Mouse (Mus musculus) limb, embryonic 14.5 days (tissue): ENCODE data around the gene Ecel1. TPM values are rescaled to one million over a fixed set of nuclear protein-coding genes. Genes with fewer than 3 reads are reported as not detected.

Experiments
- ATAC-seq: fragments of 200-750 bp; cut with Nextera tagmentation; 2 replicates; pipeline ENCODE4 v1.8.0; 2017; ENCODE audit warnings: low read depth, moderate number of reproducible peaks, moderate TSS enrichment; ENCODE audit not compliant: low FRiP score
- DNase-seq: peaks from one replicate; pipeline ENCODE4 v3.0.0-alpha.2; 2015; ENCODE audit warnings: low spot score
- H3K27ac ChIP-seq: fragments of 300-500 bp; sonication (generic); replicated peaks from 2 replicates; pipeline ENCODE4 v1.5.1; 2014; ENCODE audit warnings: low read depth, mild to moderate bottlenecking, low read length, moderate library complexity, mixed read lengths
- H3K27me3 ChIP-seq: fragments of 300-500 bp; sonication (generic); 2 replicates; pipeline ENCODE4 v1.6.1; 2014; ENCODE audit warnings: low read length, mixed read lengths; ENCODE audit not compliant: control insufficient read depth, insufficient read depth
- H3K36me3 ChIP-seq: fragments of 300-500 bp; sonication (generic); 2 replicates; pipeline ENCODE4 v1.6.1; 2014; ENCODE audit warnings: mild to moderate bottlenecking, low read length, moderate library complexity, mixed read lengths; ENCODE audit not compliant: control insufficient read depth, insufficient read depth
- H3K4me1 ChIP-seq: fragments of 300-500 bp; sonication (generic); 2 replicates; pipeline ENCODE4 v1.6.1; 2014; ENCODE audit warnings: antibody characterized with exemption, low read length, mixed read lengths; ENCODE audit not compliant: control insufficient read depth, insufficient read depth
- H3K4me2 ChIP-seq: fragments of 300-500 bp; sonication (generic); replicated peaks from 2 replicates; pipeline ENCODE4 v1.6.1; 2014; ENCODE audit warnings: low read depth, mild to moderate bottlenecking, low read length, moderate library complexity; ENCODE audit not compliant: severe bottlenecking
- H3K4me3 ChIP-seq: fragments of 300-500 bp; sonication (generic); replicated peaks from 2 replicates; pipeline ENCODE4 v1.5.1; 2014; ENCODE audit warnings: low read length
- H3K9ac ChIP-seq: fragments of 300-500 bp; sonication (generic); 2 replicates; pipeline ENCODE4 v1.6.1; 2014; ENCODE audit warnings: mild to moderate bottlenecking, low read depth, low read length, moderate library complexity; ENCODE audit not compliant: severe bottlenecking
- H3K9me3 ChIP-seq: fragments of 300-500 bp; sonication (generic); 2 replicates; pipeline ENCODE4 v1.6.1; 2016; ENCODE audit warnings: low read length; ENCODE audit not compliant: control insufficient read depth
- POLR2A ChIP-seq: fragments of 200-500 bp; IDR thresholded peaks from 2 replicates; pipeline ENCODE4 v1.8.0; 2012; ENCODE audit warnings: inconsistent platforms, mild to moderate bottlenecking, moderate library complexity, borderline replicate concordance; ENCODE audit not compliant: insufficient read depth, insufficient read length; ENCODE audit errors: extremely low read depth
- WGBS: fragments of 180-500 bp; shearing (Covaris S2); extraction: QIAGEN DNeasy Blood & Tissue Kit; methylation state at CpG from one replicate; pipeline ENCODE4 v1.1.7; 2014; 5-methylcytosine and 5-hydroxymethylcytosine counted together
- polyA plus RNA-seq, 2 experiments: library from polyadenylated mRNA; depleted of rRNA in 1 of 2; stranded (reverse) in 1 of 2; unstranded in 1 of 2; fragments of >200 nt; fragmentation: Nextera tagmentation in 1 of 2; extraction: Ambion mirVana in 1 of 2; gene quantifications; 2 replicates each; pipeline versions ENCODE4 v1.2.1 to v1.2.3; 2012 to 2014

Ecel1 gene
- polyA plus RNA-seq, 2 experiments: 1.0 to 1.4 TPM

DNA sequence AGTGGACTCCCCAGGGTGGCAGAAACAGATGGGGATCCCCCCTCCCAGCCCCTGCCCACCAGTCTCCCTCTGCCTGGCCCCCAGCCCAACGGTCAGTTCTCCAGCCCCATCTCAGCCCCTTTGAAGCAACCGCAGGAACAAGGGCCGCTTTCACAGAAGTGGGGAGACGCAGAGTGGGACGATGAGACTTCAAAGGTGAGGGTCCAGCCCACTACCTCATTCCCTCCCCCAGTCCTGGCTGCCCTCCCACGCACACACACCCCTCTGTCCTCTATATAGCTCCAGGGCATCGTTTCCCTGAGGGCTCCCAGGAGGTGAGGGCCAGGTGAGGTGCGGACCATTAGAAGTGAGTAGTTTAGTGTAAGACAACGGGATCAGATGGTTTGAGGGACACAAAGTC, 26.7 kb upstream of the Ecel1 start, which contains the start of gene Prss56:
Gene Prss56, plus strand, starts transcription at position 301 of the 400 bp plus-strand sequence.
- DNase-seq (no peak), ATAC-seq (no peak)
- no peak within 1 kb of the TSS for H3K27ac ChIP-seq
- H3K36me3 ChIP-seq: no peaks in the 10 kb centered on the region
- H3K4me1 ChIP-seq: 0 out of 2 replicates have a peak, but pooled peaks cover 3% of the 10 kb centered on the region
- H3K9ac ChIP-seq: no peak within 1 kb of the TSS
- H3K4me2 ChIP-seq: no peak within 1 kb of the TSS
- H3K9me3 ChIP-seq: no peaks in the 10 kb centered on the region
- peaks cover 45% of the 10 kb centered on the region for H3K27me3 ChIP-seq
- no peak within 1 kb of the TSS for H3K4me3 ChIP-seq
- TF ChIP-seq POLR2A: no peak
- 40% methylated on average over 9 of the region's 9 CpGs for WGBS

DNA sequence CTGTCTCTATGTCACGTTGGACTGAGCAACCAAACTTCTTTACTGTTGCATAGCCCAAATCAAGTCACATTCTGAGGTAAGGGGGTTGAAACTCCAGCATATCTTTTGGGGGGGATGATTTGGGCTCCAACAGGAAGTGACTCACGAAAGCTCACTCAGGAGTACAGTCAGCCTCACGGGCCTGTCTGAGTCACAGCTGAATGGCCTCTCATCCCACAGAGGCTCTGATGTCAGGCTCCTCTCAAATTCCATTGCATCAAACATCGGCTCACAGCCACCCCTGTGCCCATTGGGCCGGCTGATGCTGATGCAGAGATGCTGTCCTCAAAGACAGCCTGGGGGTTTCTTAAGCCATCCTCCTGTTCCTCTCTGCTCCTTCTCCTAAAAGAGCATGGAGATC, 24.6 kb upstream of the Ecel1 start:
- Histone ChIP-seq H3K27ac (no peak overlapping the region), H3K27me3 (peaks cover 37% of the 10 kb centered on the region), H3K4me1 (peaks cover 8% of the 10 kb centered on the region; the same call in 1 of the 2 replicates), H3K4me3 (no peak overlapping the region), H3K9ac (no peak overlapping the region), H3K9me3 (no peaks in the 10 kb centered on the region), H3K36me3 (no peaks in the 10 kb centered on the region), H3K4me2 (no peak overlapping the region)
- TF ChIP-seq POLR2A: no peak
- WGBS: 47% methylated on average over 5 of the region's 5 CpGs
- ATAC-seq (no peak), DNase-seq (no peak)

GRCm38 (mm10) chr1:87175852-87176292, 19.6 kb upstream of the Ecel1 start:
- TF ChIP-seq POLR2A: no peak
- Histone ChIP-seq H3K9ac (no peak overlapping the region), H3K9me3 (no peaks in the 10 kb centered on the region), H3K36me3 (no peaks in the 10 kb centered on the region), H3K4me1 (peaks cover 9% of the 10 kb centered on the region; the same call in 1 of the 2 replicates), H3K4me2 (no peak overlapping the region; the same call in 1 of the 2 replicates), H3K27me3 (peaks cover 16% of the 10 kb centered on the region), H3K4me3 (no peak overlapping the region), H3K27ac (no peak overlapping the region)
- ATAC-seq (peak; percentile 86), DNase-seq (peak; percentile 85)
- 3% methylated on average over 11 of the region's 11 CpGs for WGBS

- Histone ChIP-seq H3K4me2 (peak overlapping the region; percentile 26; the same call in 1 of the 2 replicates), H3K4me1 (peaks cover 13% of the 10 kb centered on the region; the same call in 1 of the 2 replicates), H3K9ac (peak overlapping the region; percentile 7; the same call in 1 of the 2 replicates), H3K9me3 (no peaks in the 10 kb centered on the region), H3K4me3 (no peak overlapping the region), H3K27me3 (peaks cover 23% of the 10 kb centered on the region), H3K36me3 (no peaks in the 10 kb centered on the region), H3K27ac (no peak overlapping the region)
- WGBS: 21% methylated on average over 28 of the region's 28 CpGs
- peak; percentile 66 for DNase-seq
- no peak for TF ChIP-seq POLR2A
- peak; percentile 35; the same call in 1 of the 2 replicates for ATAC-seq
Observed at GRCm38 (mm10) chr1:87174006-87174955, 18.0 kb upstream of the Ecel1 start.

DNA sequence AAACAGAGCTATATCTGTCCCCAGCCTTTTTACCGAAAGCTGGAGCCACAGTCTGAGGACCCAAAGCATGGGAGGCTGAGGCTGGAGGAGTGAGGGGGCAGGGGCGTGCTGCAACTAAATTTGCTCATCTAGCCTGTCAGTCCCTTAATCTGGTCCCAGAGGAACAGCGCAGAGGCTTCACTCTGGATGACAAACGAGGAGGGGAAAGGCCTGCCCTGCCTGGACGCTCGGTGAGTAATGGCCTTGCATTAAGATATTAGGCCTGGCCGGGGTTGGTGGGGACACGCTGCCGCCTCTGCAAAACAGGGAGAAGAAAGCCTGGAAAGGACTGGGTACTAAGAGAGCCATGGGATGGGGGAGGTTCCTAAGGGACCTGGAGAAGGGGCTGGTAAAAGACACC, 16.0 kb upstream of the Ecel1 start:
- Histone ChIP-seq H3K4me1 (peaks cover 13% of the 10 kb centered on the region; the same call in 1 of the 2 replicates), H3K4me3 (no peak overlapping the region), H3K36me3 (no peaks in the 10 kb centered on the region), H3K9ac (no peak overlapping the region), H3K27me3 (peaks cover 29% of the 10 kb centered on the region), H3K27ac (no peak overlapping the region), H3K9me3 (no peaks in the 10 kb centered on the region), H3K4me2 (no peak overlapping the region)
- 33% methylated on average over 9 of the region's 9 CpGs for WGBS
- TF ChIP-seq POLR2A: no peak
- DNase-seq (no peak), ATAC-seq (no peak)
